Mouse (Mus musculus) megakaryocyte, adult 5-6 weeks (primary cell): ENCODE measurements around the gene Kmt2e. TPM values are rescaled to one million over a fixed set of nuclear protein-coding genes. Genes with fewer than 3 reads are reported as not detected.
"Not testable (repeated sequence)": the region's sequence is repeated elsewhere in the genome, so short reads cannot be mapped to it uniquely, and the experiment has no call there.

Source experiments
- ATAC-seq: 2 replicates; pipeline ENCODE4 v1.8.0; 2016; ENCODE audit warnings: mild to moderate bottlenecking, inconsistent platforms; ENCODE audit not compliant: poor library complexity, severe bottlenecking
- total RNA-seq, 2 experiments: library from RNA; stranded (forward) in 1 of 2; stranded (reverse) in 1 of 2; fragments of 153-499, 151-499 nt in 1 of 2; fragments of 221-1000, 200-1000 nt in 1 of 2; gene quantifications; 2 replicates each; pipeline versions ENCODE4 v1.2.3 to v1.2.4; 2015 to 2017

Gene Kmt2e
- total RNA-seq, 2 experiments from 2014 or later: 63.3 to 158 TPM

DNA sequence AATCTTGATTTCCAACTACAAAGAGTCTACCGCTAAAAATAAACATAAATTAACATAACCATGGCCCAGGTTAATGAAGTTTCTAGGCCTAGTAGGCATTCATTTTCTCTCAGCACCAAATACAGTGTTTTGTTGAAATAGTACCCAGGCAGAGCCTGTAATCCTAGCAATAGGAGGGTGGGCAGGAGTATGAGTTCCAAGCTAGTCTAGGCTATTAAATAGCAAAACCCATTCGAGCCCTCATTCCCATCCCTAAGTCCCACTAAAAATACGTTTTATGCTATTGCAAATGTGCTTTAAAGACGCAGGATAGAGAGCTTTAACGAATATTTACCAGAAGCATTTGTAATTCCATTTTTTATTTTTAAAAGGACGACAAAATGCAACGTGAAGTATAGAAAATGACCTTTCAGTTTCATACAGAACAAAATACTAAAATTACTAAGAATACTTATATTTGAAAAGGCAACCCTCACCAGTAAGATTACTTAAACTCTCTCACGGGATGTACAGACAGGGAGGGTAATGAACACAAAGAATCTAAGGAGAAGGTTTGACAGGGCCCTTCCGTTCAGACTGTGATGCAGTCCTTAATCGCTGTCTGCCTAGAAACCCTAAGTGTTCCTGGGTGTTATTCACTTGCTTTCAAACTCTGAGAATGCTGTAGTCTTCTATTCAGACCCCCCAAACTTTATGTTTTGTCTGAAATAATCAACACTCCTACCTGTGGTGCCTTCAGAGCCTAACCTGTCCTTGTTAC is 2.1 kb upstream of the Kmt2e start:
- no peak for ATAC-seq

DNA sequence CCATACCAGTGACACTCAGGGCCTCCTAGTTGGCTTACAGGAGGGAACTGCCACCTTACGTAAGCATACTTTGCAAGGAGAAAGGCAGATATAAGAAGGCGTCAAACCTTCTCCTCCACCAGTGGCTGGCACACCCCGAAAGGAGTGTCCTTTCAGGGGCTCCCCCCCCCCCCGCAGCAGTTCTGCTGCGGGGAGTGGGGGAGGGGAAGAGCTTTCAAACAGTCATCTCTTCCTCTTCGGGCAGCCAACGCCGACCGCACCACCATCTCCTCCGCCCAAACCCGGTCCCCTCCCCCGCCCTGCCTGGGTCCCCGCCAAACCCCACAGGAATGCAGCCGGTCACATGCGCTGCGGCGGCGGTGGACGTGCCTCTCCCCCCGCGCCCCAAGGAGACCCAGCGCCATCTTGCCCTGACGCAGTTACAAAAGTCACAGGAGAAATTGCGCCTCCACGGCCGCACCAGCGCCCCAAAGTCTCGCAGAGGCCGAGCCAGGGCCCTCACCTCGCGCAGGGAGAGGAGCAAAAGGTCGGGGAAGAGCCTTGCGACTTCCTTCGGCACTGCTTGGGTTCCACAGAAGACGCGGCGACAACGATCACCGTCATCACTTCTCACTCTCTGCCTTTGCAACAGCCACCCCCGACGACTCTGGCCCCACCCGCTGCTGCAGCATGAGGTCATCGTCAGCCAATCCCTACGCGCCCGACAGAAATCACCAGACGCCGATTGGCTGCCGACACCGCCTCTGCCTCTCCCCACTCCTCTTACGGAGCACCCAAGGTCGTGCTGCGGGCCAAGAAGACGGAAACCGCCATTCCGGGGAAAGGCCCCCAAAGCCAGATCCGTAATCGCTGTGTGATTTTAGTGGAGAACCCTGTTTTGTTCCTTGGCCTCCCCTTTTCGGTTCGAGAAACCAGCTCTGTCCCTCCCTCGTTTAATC is 1.3 kb upstream of the Kmt2e start:
- ATAC-seq: peak; percentile 62

DNA sequence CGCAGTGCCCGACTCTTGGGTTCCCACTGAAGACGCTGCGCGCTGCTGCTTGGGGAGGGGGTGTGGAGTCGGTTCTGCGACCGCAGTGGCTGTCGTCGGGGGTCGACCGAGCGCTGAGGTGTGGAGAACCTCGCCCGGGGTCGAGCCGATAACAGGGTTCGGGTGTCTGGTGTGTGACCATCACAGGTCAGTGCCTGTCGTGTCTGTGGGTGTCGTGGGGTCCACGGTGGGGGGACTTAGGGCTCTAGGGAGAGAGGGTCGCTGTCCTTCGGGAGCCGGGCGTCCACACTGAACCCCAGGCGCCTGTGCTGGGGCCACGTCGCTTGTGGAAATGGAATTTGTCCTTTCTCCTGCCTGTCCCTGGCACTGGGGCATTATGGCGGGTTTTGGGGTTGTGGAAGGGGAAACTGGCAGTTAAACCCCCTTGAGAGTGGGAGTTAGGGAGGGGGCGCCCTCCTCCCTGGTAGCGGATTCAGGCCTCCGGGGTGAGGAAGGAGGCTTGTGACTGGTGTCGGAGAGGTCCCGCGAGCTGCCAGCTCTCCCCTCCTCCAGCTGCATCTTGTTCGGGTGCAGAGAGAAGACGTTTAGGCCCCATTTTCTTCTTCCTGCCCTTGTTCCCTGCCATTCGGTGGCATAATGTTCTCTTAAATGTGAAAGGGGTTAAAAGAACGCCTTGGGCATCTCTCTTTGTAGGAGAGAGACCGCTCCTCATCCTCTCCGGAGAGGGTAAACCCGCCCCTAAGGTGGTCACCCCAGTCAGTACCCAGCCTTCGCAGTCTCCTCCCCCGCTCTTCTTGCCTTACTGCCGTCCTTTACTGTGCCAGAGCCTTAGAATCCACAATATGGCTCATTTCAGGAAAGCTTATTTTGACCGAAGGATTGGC is 599 bp downstream of the Kmt2e start:
- ATAC-seq: 0 out of 2 replicates have a peak, but pooled peaks have one; percentile 3

DNA sequence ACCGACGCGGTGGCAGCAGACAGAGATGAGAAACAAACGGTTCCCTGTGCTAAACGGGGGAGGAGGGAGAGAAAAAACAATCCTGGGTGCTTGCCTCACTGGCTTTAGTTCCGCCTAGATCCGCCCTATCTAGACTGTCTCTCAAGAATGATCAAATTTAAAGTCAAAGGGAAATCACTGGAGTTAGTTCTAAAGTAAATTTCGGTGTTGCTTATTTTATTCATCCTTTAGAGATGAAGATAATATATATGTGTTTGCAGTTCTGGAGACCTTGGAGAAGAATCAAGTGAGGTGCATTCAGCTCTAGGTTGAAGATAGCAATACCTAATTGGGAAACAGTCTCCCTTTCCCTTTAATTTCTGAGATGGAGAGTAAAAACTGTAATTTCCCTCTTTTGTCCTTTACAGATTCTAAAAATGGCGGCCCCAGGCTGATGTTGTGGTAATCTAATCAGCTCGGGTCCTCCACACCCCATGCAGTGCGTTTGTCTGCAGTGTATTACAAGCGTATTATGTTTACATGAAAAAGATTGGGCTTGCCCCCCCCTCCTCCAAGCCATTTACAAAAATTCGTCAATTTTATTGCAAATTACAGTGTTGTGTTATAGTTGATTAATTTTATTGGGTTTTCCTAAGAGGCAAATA is 1.4 kb downstream of the Kmt2e start:
- ATAC-seq: 0 out of 2 replicates have a peak, but pooled peaks have one; percentile 1

DNA sequence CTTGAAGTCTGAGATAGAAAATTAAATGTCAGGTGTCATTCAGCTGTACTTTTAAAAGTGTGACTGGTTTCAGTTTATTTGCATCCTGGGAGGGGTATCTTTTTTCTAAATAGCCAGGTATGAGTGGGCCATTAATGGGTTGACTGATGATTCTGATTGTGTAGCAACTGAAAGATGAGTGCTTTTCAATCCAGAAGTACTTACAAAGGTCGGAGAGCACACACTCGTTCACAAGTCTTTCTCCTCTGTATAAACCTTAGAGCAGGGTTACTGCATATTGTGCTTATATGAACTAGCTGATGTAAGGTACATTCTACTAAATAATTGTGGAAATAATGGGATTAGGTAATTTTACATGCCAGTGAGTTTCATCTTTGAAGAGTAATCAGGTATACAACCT is 2.5 kb downstream of the Kmt2e start:
- ATAC-seq: no peak

DNA sequence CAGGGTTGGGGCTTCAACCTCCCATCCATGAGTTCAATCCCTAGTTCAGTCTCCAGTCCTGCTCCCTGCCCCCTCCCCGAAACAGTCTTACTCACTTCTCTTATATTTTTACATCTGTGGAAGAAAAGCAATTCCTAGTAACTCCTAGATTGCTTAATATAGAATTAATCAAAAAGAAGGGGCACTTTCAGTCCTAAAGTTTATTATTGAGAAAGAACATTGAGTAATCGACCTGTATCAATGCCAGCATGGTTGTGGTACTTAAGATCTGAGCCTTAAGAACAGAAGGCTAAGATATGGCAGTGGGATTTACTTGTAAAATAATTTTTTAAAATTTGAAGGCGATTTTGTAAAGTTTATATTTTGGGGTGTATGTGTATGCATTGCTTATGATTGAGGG is 5.6 kb downstream of the Kmt2e start:
- no peak for ATAC-seq

DNA sequence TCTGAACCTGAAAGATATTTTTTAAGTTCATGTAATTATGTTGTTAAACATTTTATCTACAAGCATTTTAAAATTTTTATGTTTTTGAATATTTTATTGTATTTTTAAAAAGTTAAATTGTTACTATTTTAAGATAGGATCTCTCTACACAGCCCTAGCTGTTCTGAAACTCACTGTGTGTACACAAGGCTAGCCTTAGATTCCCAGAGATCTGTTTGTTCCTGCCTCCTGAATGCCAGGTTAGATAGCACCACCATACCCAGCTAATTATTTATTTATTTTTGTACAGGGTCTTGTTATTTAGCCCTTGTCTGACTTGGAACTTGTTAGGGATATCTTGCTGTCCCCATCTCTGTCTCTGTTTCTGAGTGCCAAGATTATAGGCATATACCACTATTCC is 6.3 kb downstream of the Kmt2e start:
- ATAC-seq: no peak

DNA sequence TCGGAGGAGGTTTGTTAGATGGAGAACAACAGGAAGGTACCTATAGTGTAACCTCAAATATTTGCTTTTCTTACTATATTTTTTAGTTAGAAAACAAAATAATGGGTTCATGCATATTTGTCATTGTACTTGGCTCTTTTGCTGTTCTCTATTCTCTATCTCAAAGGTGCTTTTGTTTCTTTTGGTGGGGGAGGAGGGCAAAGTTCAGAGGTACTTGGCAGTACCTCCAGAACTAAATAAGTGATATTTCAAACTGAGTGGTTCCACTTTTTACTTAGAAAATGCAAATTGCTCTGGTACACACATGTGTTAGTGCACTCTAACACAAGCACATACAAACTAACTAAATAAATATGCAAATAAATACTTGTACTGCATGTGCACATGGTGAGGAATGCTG is 7.7 kb downstream of the Kmt2e start:
- no peak for ATAC-seq

DNA sequence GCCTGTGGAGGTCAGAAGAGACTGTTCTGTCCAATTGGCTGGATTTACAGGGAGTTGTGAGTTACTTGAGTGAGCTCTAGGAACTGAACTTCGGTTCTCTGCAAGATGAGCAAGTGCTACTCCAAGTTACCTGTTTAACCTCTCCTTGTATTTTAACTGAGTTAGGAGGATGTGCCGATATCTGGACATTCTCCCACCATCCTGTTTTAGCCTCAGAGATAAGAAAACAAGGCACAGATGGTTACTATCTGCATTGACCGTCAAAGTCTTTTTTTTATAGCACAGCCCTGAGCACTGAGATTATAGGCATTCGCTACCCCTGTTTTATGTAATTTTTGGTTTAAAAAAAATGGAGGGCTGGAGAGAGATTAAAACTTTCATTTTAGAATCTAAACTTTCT is 10.2 kb downstream of the Kmt2e start:
- no peak for ATAC-seq

DNA sequence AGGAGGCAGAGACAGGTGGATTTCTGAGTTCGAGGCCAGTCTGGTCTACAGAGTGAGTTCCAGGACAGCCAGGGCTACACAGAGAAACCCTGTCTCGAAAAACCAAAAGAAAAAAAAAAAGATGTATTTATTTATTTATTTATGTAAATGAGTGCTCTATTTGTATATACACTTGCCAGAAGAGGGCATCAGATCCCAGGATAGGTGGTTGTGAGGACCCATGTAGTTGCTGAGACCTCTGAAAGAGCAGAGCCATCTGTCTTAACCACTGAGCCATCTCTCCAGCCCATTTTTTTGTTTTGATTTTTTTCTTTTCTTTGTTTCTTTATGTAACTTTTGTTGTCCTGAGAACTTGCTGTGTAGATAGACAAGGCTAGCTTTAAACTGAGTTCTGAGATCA is 19.3 kb downstream of the Kmt2e start:
- ATAC-seq: not testable (repeated sequence)

DNA sequence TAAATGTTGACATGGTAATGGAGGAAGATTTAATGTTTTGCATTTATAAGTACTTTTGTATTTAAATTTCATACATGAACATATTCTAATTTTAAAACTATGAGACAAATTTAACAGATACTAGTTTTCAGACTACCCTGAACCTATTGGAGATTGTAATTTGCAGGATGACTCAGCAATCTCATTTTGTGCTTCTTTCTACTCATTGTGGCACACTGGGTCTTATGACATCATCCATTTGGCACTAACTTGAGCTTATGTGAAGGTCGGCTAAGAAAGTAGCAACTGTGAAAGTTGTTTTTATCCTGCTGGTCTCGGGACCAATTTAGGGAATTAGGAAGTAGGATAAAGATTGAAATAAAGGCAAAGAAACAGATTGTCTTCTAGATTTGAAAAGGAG is 27.4 kb downstream of the Kmt2e start:
- no peak for ATAC-seq

DNA sequence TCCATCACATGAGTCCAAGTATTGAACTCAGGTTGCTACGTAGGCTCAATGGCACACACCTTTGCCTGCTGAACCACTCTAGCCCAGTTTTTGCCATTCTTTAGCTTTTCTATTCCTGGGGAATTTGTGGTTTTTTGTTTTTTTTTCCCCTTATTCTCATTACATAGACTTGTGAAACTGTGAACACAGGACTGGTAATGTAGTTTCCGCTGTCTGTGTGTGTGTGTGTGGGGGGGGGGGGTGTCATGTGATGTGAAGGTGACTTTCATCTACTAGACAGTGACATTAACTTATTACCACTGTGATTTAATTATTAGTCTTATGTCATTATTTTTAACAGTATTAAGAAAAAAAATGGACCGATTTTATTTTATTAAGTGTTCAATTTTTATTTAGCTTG is 30.0 kb downstream of the Kmt2e start:
- ATAC-seq: no peak

DNA sequence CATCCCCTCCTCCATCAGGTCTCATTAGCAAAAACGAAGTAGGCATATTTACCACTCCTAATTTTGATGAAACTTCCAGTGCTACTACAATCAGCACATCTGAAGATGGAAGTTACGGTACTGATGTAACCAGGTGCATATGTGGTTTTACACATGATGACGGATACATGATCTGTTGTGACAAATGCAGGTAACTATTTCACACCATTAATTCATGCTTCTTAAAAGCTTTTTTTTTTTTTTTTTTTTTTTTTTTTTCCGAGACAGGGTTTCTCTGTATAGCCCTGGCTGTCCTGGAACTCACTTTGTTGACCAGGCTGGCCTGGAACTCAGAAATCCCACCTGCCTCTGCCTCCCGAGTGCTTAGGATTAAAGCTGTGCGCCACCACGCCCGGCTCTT is 30.5 kb downstream of the Kmt2e start:
- ATAC-seq: no peak

DNA sequence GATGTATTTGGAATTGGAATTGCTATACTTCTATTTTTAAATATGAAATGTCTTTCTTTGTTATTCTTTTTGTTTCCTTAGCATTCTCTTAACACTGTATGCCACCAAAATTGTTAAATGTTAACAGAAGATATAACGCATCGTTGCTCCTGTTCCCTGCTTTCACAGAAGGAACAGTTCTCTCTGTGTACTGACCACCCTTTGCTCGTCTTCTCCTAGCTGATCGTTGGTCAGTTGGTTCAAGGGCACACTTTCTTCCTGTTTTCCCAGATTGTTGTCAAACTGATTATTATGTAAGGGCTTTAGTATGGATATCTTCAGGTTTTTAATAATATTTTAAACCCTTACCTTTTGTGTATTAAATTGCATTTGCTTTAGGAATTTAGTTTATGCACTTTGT is 32.3 kb downstream of the Kmt2e start:
- ATAC-seq: no peak

DNA sequence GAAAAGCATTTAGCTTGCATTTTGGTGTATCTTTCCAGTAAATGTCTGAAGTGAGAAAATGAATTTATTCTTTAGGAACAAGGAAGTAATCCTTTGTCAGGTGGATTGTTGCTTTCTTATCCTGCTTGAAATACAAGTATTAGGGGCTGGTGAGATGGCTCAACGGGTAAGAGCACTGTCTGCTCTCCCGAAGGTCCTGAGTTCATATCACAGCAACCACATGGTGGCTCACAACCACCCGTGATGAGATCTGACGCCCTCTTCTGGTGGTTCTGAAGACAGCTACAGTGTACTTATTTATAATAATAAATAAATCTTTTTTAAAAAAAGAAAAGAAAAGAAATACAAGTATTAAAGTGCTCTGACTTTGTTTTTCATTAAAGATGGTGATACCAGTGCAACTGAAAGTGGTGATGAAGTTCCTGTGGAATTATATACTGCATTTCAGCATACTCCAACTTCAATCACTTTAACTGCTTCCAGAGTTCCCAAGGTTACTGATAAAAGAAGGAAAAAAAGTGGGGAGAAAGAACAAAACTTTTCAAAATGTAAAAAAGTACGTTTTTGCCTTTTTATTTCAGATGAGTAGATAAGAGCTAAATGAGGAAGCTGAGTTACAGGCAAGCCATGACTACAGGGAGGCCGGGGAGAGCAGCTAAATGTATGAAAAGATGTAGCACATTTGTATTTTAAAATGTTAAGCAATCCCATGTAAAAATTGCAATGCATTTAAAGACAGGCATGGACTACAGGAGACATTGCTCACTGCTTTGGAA is 39.0 kb downstream of the Kmt2e start:
- no peak for ATAC-seq

DNA sequence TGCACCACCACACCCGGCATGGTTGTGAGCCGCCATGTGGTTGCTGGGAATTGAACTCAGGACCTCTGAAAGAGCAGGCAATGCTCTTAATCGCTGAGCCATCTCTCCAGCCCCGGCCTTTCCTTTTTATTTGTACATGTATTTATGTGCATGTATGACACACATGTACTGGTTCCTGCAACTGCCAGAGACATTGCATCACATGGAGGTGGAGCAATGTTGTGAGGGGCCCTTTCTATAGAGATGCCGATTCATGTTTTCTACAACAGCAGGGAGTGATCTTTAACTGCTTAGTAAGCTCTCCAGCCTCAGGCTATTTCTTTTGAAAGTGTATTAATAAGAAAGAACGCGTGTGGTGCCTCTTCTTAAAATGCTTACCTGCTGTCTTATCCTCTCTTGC is 49.6 kb downstream of the Kmt2e start:
- ATAC-seq: peak; percentile 59

DNA sequence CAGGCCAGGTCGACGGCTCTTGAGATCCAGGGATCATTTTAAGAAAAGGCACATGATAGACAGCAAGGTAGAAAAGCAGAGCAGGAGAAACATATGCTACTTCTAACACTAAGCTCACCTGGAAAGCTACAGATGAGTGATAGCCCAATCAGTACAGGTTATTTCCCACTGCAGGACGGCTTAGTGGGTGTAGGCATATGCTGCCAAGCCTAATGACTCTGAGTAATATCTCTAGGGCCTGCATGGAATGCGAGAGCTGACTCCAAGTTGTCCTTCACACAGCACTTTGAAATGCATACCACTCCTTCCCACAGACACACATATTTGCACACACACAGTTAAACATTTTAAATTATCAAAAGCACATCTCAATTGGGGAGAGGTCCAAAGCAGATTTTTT is 55.0 kb downstream of the Kmt2e start:
- no peak for ATAC-seq

DNA sequence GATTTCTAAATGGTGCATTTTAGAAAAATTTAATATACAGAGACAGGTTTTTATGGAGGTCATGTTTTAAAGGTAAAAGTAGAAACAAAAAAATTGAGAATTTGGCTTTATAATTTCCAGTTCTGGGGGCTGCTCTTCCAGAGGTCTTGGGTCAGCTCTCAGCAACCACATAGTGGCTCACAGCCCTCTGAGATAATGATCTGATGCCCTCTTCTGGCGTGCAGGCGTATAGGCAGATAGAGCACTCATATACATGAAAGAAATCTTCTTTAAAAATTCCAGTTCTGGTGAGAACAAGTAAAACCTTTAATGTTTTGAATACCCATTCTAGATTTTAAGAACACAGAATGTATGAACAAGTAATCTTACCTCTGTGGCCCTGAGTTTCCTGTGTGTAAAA is 56.6 kb downstream of the Kmt2e start:
- 0 out of 2 replicates have a peak, but pooled peaks have one; percentile 59 for ATAC-seq

DNA sequence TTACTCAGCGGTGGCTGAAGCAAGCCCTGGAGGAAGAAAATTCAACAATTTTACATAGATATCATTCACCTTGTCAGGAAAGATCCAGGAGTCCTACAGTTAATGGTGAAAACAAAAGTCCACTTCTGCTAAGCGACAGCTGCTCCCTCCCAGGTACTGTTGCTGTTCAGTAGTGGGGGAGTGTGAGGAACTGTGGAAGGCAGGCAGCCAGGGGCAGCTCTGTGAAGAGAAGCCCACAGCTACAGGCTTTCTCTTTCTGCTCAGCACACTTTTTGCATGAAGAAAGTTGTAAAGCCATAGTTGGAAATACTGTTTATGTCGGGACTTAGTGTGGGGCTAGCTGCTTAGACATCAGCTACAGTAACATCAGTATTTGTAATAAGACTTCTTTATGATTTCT is 62.2 kb downstream of the Kmt2e start:
- no peak for ATAC-seq

DNA sequence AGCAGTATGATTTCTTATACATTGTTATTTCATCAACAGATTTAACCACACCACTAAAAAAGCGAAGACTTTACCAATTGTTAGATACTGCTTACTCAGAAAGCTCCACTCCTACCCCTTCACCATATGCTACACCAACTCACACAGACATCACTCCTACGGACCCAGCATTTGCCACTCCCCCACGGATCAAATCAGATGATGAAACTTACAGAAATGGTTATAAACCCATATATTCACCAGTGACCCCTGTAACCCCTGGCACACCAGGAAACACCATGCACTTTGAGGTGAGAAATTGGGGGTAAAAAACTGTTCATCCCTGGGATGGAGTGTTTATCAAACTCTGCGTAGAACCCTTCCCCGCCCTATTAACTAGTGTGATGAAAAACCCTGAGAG is 62.7 kb downstream of the Kmt2e start:
- no peak for ATAC-seq
